Mouse (Mus musculus) ES-E14 (cell line): ENCODE results near the gene Clk2. TPM values are rescaled to one million over a fixed set of nuclear protein-coding genes. Genes with fewer than 3 reads are reported as not detected.

ENCODE experiments used
- DNase-seq: peaks from one replicate; pipeline ENCODE4 v3.0.0-alpha.2; 2013; ENCODE audit warnings: low read depth, low spot score
- H3K27ac ChIP-seq: 2 replicates; pipeline ENCODE4 v1.5.1; 2012; ENCODE audit warnings: low read depth, mild to moderate bottlenecking, low read length, moderate library complexity, mixed read lengths; ENCODE audit not compliant: poor library complexity, insufficient read depth, severe bottlenecking
- H3K36me3 ChIP-seq: 2 replicates; pipeline ENCODE4 v1.6.1; 2012; ENCODE audit warnings: mild to moderate bottlenecking, low read length, moderate library complexity, mixed read lengths; ENCODE audit not compliant: control insufficient read depth, poor library complexity, insufficient read depth, severe bottlenecking
- H3K4me1 ChIP-seq, 2 experiments: fragments of 150-350 bp in 1 of 2; sonication (generic) in 1 of 2; 2 replicates each; pipeline ENCODE4 v1.6.1; 2012; ENCODE audit warnings: low read length in 2 of 2, mild to moderate bottlenecking in 1 of 2, mixed read lengths in 1 of 2; ENCODE audit not compliant: control insufficient read depth in 2 of 2, insufficient read depth in 2 of 2, poor library complexity in 1 of 2
- H3K4me3 ChIP-seq, 2 experiments: fragments of 150-350 bp in 1 of 2; sonication (generic) in 1 of 2; 2 replicates each; pipeline ENCODE4 v1.5.1; 2012; ENCODE audit warnings: low read length in 2 of 2, low read depth in 1 of 2, mild to moderate bottlenecking in 1 of 2, mixed read lengths in 1 of 2; ENCODE audit not compliant: insufficient read depth in 1 of 2, poor library complexity in 1 of 2, severe bottlenecking in 1 of 2
- H3K9ac ChIP-seq: 2 replicates; pipeline ENCODE4 v1.6.1; 2012; ENCODE audit warnings: low read depth, mild to moderate bottlenecking, low read length, mixed read lengths; ENCODE audit not compliant: poor library complexity, insufficient read depth, severe bottlenecking
- H3K9me3 ChIP-seq: fragments of 150-350 bp; sonication (generic); 2 replicates; pipeline ENCODE4 v1.6.1; 2012; ENCODE audit warnings: low read depth, mild to moderate bottlenecking, low read length; ENCODE audit not compliant: control insufficient read depth, insufficient read depth
- CHD2 ChIP-seq: IDR thresholded peaks from 2 replicates; pipeline ENCODE4 v1.6.1; 2014; ENCODE audit warnings: mild to moderate bottlenecking, low read depth, low read length, inconsistent platforms
- HCFC1 ChIP-seq: IDR thresholded peaks from 2 replicates; pipeline ENCODE4 v1.6.1; 2012; ENCODE audit warnings: low read length, inconsistent platforms, borderline replicate concordance; ENCODE audit not compliant: insufficient read depth
- MAFK ChIP-seq: IDR thresholded peaks from 2 replicates; pipeline ENCODE4 v1.6.1; 2014; ENCODE audit warnings: mild to moderate bottlenecking, low read depth, low read length, inconsistent platforms; ENCODE audit not compliant: insufficient read depth
- ZC3H11A ChIP-seq: IDR thresholded peaks from 2 replicates; pipeline ENCODE4 v1.6.1; 2012; ENCODE audit warnings: low read depth, mild to moderate bottlenecking, inconsistent platforms, low read length, borderline replicate concordance
- ZNF384 ChIP-seq: IDR thresholded peaks from 2 replicates; pipeline ENCODE4 v1.6.1; 2012; ENCODE audit warnings: low read depth, low read length, inconsistent platforms
- in situ Hi-C, 2 experiments: fragments of 600-800 bp; cut with MboI; formaldehyde crosslinking; loops; one replicate each; pipeline ENCODE4 v1.15.1; 2025; ENCODE audit warnings: low sequenced_read_pairs in 2 of 2, inconsistent platforms in 1 of 2; ENCODE audit not compliant: unreplicated experiment in 2 of 2
- total RNA-seq: library from RNA; depleted of rRNA; stranded (reverse); fragments of 300-350 nt; gene quantifications from 2 replicates; pipeline ENCODE4 v1.2.3, GENCODE M21; 2012

Gene Clk2
- total RNA-seq, 1 experiment = 42.0 TPM

DNA sequence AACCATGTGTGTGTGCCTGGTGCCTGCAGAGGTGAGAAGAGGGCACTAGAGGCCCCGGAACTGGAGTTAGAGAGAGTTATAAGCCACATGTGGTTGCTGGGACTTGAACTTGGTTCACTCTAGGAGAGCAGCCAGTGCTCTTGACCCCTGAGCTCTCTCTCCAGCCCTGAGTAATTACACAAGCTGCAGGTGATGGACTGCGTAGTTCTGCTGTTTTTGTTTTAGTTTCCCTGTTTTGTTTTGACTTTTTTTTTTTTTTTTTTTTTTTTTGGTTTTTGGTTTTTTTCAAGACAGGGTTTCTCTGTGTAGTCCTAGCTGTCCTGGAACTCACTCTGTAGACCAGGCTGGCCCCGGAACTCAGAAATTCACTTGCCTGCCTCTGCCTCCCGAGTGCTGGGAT is 2.8 kb upstream of the Clk2 start:
- no peak for DNase-seq
- Histone ChIP-seq H3K27ac (no peak overlapping the region), H3K4me1 (peaks cover 5 to 8% of the 10 kb centered on the region in 2 experiments; a peak in 3 of 4 replicates), H3K4me3 (no peak overlapping the region), H3K9ac (no peak overlapping the region), H3K9me3 (no peaks in the 10 kb centered on the region), H3K36me3 (peaks cover under 1% of the 10 kb centered on the region; the same call in 1 of the 2 replicates)
- TF ChIP-seq HCFC1 (no peak), CHD2 (no peak), ZNF384 (0 out of 2 replicates have a peak, but pooled peaks have one; percentile 14), MAFK (no peak)
- in situ Hi-C loops = no loop called here

GRCm38 (mm10) chr3:89163123-89163522 is 1.5 kb upstream of the Clk2 start:
- no peak overlapping the region for H3K27ac ChIP-seq
- in situ Hi-C loops = no loop called here
- H3K9ac ChIP-seq = no peak overlapping the region
- no peak overlapping the region for H3K4me3 ChIP-seq
- no peak for DNase-seq
- TF ChIP-seq ZC3H11A (no peak), ZNF384 (no peak)
- H3K4me1 ChIP-seq = peaks cover 5 to 11% of the 10 kb centered on the region in 2 experiments; a peak in 3 of 4 replicates
- H3K36me3 ChIP-seq = peaks cover 11% of the 10 kb centered on the region
- no peaks in the 10 kb centered on the region for H3K9me3 ChIP-seq

DNA sequence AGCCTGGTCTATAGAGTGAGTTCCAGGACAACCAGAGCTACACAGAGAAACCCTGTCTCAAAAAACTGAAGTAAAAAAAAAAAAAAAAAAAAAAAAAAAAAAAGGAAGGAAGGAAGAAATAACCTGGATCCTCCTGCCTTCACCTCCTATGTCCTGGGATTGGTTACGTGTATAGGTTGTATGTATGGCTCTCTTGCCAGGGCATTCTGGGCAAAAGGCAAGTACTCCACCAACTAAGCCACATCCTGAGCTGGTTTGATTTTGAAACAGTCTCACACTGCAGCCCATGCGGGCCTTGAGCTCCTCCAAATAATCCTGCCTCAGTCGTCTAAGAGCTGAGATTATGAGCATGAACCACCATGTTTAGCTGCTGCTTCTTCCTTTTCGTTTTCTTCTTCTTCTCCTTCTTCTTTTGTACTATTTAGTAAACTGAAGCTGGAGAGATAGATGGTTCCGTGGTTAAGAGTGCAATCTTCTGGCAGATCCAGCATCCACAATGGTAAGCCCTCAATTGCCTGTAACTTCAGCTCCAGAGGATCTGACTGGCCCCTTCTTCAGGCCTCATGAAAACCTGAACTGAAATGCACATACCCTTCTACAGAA is 851 bp upstream of the Clk2 start:
- DNase-seq = no peak
- Histone ChIP-seq H3K27ac (peak overlapping the region; percentile 13; the same call in 1 of the 2 replicates), H3K4me1 (peaks cover 5 to 6% of the 10 kb centered on the region in 2 experiments; a peak in 3 of 4 replicates), H3K9me3 (no peaks in the 10 kb centered on the region), H3K36me3 (peaks cover 15% of the 10 kb centered on the region), H3K9ac (peak overlapping the region; percentile 41; the same call in 1 of the 2 replicates), H3K4me3 (peak overlapping the region; percentile 99)
- in situ Hi-C loops = no loop called here
- TF ChIP-seq MAFK (no peak), ZC3H11A (no peak), ZNF384 (peak; percentile 70; the same call in 1 of the 2 replicates), CHD2 (no peak), HCFC1 (no peak)

GRCm38 (mm10) chr3:89165268-89165870 is 774 bp downstream of the Clk2 start:
- Histone ChIP-seq H3K27ac (peak overlapping the region; percentile 88), H3K4me1 (peaks cover 5% of the 10 kb centered on the region in 2 experiments; a peak in 2 of 4 replicates), H3K4me3 (peak overlapping the region; percentile 99), H3K36me3 (peaks cover 31% of the 10 kb centered on the region), H3K9ac (peak overlapping the region; percentile 97), H3K9me3 (no peaks in the 10 kb centered on the region)
- DNase-seq = no peak
- TF ChIP-seq MAFK (no peak), ZNF384 (no peak), HCFC1 (no peak), CHD2 (no peak), ZC3H11A (no peak)
- in situ Hi-C loops = no loop called here
